Mouse (Mus musculus) spleen, adult 2 months (tissue): ENCODE measurements around the gene Mgat2.

Experiments used
- CTCF ChIP-seq: fragments of 200-500 bp; IDR thresholded peaks from 2 replicates; pipeline ENCODE4 v1.5.1; 2011; ENCODE audit warnings: mild to moderate bottlenecking, inconsistent platforms; ENCODE audit not compliant: insufficient read depth, insufficient read length, insufficient replicate concordance; ENCODE audit errors: extremely low read depth
- POLR2A ChIP-seq: fragments of 200-500 bp; IDR thresholded peaks from 2 replicates; pipeline ENCODE4 v1.6.1; 2011; ENCODE audit warnings: low read depth, low read length, inconsistent platforms

DNA sequence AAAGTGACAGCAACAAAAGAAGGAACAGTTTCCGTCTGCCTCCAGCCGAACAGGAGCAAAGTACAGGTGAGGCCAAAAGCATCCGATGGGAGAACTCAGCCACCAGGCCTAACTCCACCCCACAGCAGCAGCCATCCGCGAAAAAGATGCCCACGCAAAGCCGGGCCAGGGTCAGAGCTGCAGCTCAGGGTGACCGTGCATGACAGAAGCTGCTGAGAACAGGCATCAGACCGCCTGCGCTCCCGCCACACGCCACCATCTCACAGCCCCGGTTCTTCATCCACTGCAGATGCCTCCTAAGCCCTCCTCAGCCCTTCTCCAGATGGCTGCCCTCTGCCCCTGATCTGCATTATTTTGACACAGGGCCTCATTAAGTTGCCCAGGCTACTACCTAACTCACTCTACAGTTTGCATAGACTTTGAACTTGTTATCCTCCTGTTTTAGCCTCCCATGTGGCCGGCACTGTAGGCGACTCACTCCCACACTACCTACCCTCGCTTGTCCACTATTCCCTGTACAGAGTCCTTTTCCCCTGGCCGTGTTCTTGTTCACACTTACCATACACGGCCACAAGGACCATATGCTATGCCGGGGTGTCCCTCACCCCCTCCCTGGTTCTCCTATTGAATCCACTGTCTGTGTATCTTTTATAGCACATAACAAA lies 36.8 kb downstream of the Mgat2 start:
- TF ChIP-seq CTCF = no peak
- no peak for TF ChIP-seq POLR2A
